Mouse (Mus musculus) ES-Bruce4 (cell line): Measurements from ENCODE around the gene Rnf185. TPM values are rescaled to one million over a fixed set of nuclear protein-coding genes. Genes with fewer than 3 reads are reported as not detected.

ENCODE experiments used
- H3K27ac ChIP-seq: 2 replicates; pipeline ENCODE4 v1.5.1; 2012; ENCODE audit warnings: low read length, inconsistent platforms; ENCODE audit not compliant: insufficient read depth
- H3K27me3 ChIP-seq: 2 replicates; pipeline ENCODE4 v1.6.1; 2012; ENCODE audit warnings: mild to moderate bottlenecking, low read length, inconsistent platforms; ENCODE audit not compliant: control insufficient read depth, poor library complexity, insufficient read depth, severe bottlenecking
- H3K36me3 ChIP-seq: 2 replicates; pipeline ENCODE4 v1.6.1; 2012; ENCODE audit warnings: inconsistent platforms, mild to moderate bottlenecking, low read length, moderate library complexity; ENCODE audit not compliant: control insufficient read depth, poor library complexity, insufficient read depth, severe bottlenecking
- H3K4me1 ChIP-seq: one replicate; pipeline ENCODE4 v1.8.1; 2011; ENCODE audit warnings: low read length; ENCODE audit not compliant: control insufficient read depth, insufficient read depth
- H3K4me3 ChIP-seq: 2 replicates; pipeline ENCODE4 v1.5.1; 2011; ENCODE audit warnings: low read depth, mild to moderate bottlenecking, low read length
- H3K9ac ChIP-seq: 2 replicates; pipeline ENCODE4 v1.6.1; 2012; ENCODE audit warnings: low read depth, mild to moderate bottlenecking, inconsistent platforms; ENCODE audit not compliant: poor library complexity, severe bottlenecking
- H3K9me3 ChIP-seq: replicated peaks from 2 replicates; pipeline ENCODE4 v1.6.1; 2012; ENCODE audit warnings: mild to moderate bottlenecking, low read length, inconsistent platforms; ENCODE audit not compliant: control insufficient read depth, poor library complexity, insufficient read depth, severe bottlenecking
- CTCF ChIP-seq: IDR thresholded peaks from one replicate; pipeline ENCODE4 v1.8.1; 2011; ENCODE audit warnings: low read depth, low read length
- EP300 ChIP-seq: IDR thresholded peaks from 2 replicates; pipeline ENCODE4 v1.6.1; 2011; ENCODE audit warnings: low read depth, low read length; ENCODE audit not compliant: insufficient read depth
- POLR2A ChIP-seq: IDR thresholded peaks from one replicate; pipeline ENCODE4 v1.8.1; 2011; ENCODE audit warnings: low read length; ENCODE audit not compliant: insufficient read depth
- polyA plus RNA-seq: library from polyadenylated mRNA; stranded (reverse); fragments of >200 nt; gene quantifications from 2 replicates; pipeline ENCODE4 v1.2.4, GENCODE M21; 2011; ENCODE audit warnings: low read depth; ENCODE audit not compliant: missing spikeins, insufficient read depth, insufficient read length

Rnf185 gene
- polyA plus RNA-seq, 1 experiment: 21.4 TPM

GRCm38 (mm10) chr11:3442677-3443076 lies 9.5 kb downstream of the Rnf185 start:
- no peaks in the 10 kb centered on the region for H3K9me3 ChIP-seq
- H3K36me3 ChIP-seq: no peaks in the 10 kb centered on the region
- H3K9ac ChIP-seq: no peak overlapping the region
- no peak overlapping the region for H3K4me3 ChIP-seq
- no peaks in the 10 kb centered on the region for H3K27me3 ChIP-seq
- no peak for TF ChIP-seq POLR2A
- no peak for TF ChIP-seq CTCF
- no peak for TF ChIP-seq EP300
- H3K27ac ChIP-seq: no peak overlapping the region
- H3K4me1 ChIP-seq: no peaks in the 10 kb centered on the region

GRCm38 (mm10) chr11:3441696-3442443 lies 10.3 kb downstream of the Rnf185 start:
- no peaks in the 10 kb centered on the region for H3K9me3 ChIP-seq
- H3K27ac ChIP-seq: no peak overlapping the region
- H3K36me3 ChIP-seq: no peaks in the 10 kb centered on the region
- H3K4me3 ChIP-seq: no peak overlapping the region
- no peak for TF ChIP-seq EP300
- H3K27me3 ChIP-seq: no peaks in the 10 kb centered on the region
- no peak overlapping the region for H3K9ac ChIP-seq
- no peaks in the 10 kb centered on the region for H3K4me1 ChIP-seq

- H3K36me3 ChIP-seq: no peaks in the 10 kb centered on the region
- TF ChIP-seq EP300 (no peak), POLR2A (no peak), CTCF (no peak)
Measured at GRCm38 (mm10) chr11:3437621-3438020, 14.5 kb downstream of the Rnf185 start.

GRCm38 (mm10) chr11:3433809-3434208 lies 18.4 kb downstream of the Rnf185 start:
- Histone ChIP-seq H3K4me3 (no peak overlapping the region), H3K9ac (no peak overlapping the region), H3K27ac (no peak overlapping the region), H3K27me3 (no peaks in the 10 kb centered on the region), H3K4me1 (no peaks in the 10 kb centered on the region), H3K9me3 (no peaks in the 10 kb centered on the region), H3K36me3 (no peaks in the 10 kb centered on the region)
- no peak for TF ChIP-seq POLR2A
- no peak for TF ChIP-seq CTCF
- no peak for TF ChIP-seq EP300

More at GRCm38 (mm10) chr11:3437621-3438020, 14.5 kb downstream of the Rnf185 start:
- Histone ChIP-seq H3K9ac (no peak overlapping the region), H3K4me1 (no peaks in the 10 kb centered on the region), H3K27ac (no peak overlapping the region), H3K4me3 (no peak overlapping the region), H3K27me3 (no peaks in the 10 kb centered on the region), H3K9me3 (no peaks in the 10 kb centered on the region)

GRCm38 (mm10) chr11:3431976-3432603 lies 20.1 kb downstream of the Rnf185 start:
- Histone ChIP-seq H3K9me3 (no peaks in the 10 kb centered on the region), H3K27me3 (no peaks in the 10 kb centered on the region), H3K27ac (no peak overlapping the region), H3K4me1 (no peaks in the 10 kb centered on the region), H3K36me3 (no peaks in the 10 kb centered on the region), H3K9ac (no peak overlapping the region), H3K4me3 (no peak overlapping the region)
- no peak for TF ChIP-seq CTCF
- TF ChIP-seq EP300: no peak

- Histone ChIP-seq H3K27ac (no peak overlapping the region), H3K4me3 (no peak overlapping the region), H3K36me3 (no peaks in the 10 kb centered on the region), H3K27me3 (no peaks in the 10 kb centered on the region), H3K9ac (no peak overlapping the region), H3K9me3 (no peaks in the 10 kb centered on the region), H3K4me1 (no peaks in the 10 kb centered on the region)
- TF ChIP-seq CTCF (no peak), EP300 (no peak), POLR2A (no peak)
Measured at GRCm38 (mm10) chr11:3431515-3431914, 20.6 kb downstream of the Rnf185 start.
